Mouse (Mus musculus) heart, embryonic 14.5 days (tissue): ENCODE results near the gene Nccrp1. TPM values are rescaled to one million over a fixed set of nuclear protein-coding genes. Genes with fewer than 3 reads are reported as not detected.

Experiments
- ATAC-seq: fragments of 200-750 bp; cut with Nextera tagmentation; 2 replicates; pipeline ENCODE4 v1.8.0; 2017; ENCODE audit warnings: low read depth, moderate TSS enrichment; ENCODE audit not compliant: insufficient number of reproducible peaks, insufficient read depth, low FRiP score
- H3K27ac ChIP-seq, 2 experiments: fragments of 200-500 bp in 1 of 2; fragments of 300-500 bp in 1 of 2; sonication (generic) in 1 of 2; replicated peaks in 1 of 2; 2 replicates each; pipeline ENCODE4 v1.5.1; 2012 to 2014; ENCODE audit warnings: low read depth in 2 of 2, low read length in 2 of 2, control low read depth in 1 of 2, mild to moderate bottlenecking in 1 of 2, mixed read lengths in 1 of 2; ENCODE audit not compliant: control insufficient read depth in 1 of 2, insufficient read depth in 1 of 2
- H3K27me3 ChIP-seq: fragments of 300-500 bp; sonication (generic); 2 replicates; pipeline ENCODE4 v1.6.1; 2014; ENCODE audit warnings: mild to moderate bottlenecking, low read length, control low read depth; ENCODE audit not compliant: control insufficient read depth, insufficient read depth
- H3K36me3 ChIP-seq: fragments of 300-500 bp; sonication (generic); 2 replicates; pipeline ENCODE4 v1.6.1; 2014; ENCODE audit warnings: mild to moderate bottlenecking, control low read depth, low read length, mixed read lengths; ENCODE audit not compliant: control insufficient read depth, insufficient read depth
- H3K4me1 ChIP-seq, 2 experiments: fragments of 200-500 bp in 1 of 2; fragments of 300-500 bp in 1 of 2; sonication (generic) in 1 of 2; 2 replicates each; pipeline ENCODE4 v1.6.1; 2012 to 2014; ENCODE audit warnings: low read length in 2 of 2, control low read depth in 1 of 2, mixed read lengths in 1 of 2; ENCODE audit not compliant: control insufficient read depth in 2 of 2, insufficient read depth in 2 of 2
- H3K4me2 ChIP-seq: fragments of 300-500 bp; sonication (generic); 2 replicates; pipeline ENCODE4 v1.6.1; 2014; ENCODE audit warnings: mild to moderate bottlenecking, low read length
- H3K4me3 ChIP-seq, 2 experiments: fragments of 200-500 bp in 1 of 2; fragments of 300-500 bp in 1 of 2; sonication (generic) in 1 of 2; 2 replicates each; pipeline ENCODE4 v1.5.1; 2012 to 2014; ENCODE audit warnings: low read length in 2 of 2, mild to moderate bottlenecking in 2 of 2, control low read depth in 1 of 2, low read depth in 1 of 2, moderate library complexity in 1 of 2; ENCODE audit not compliant: control insufficient read depth in 1 of 2, insufficient read depth in 1 of 2
- H3K9ac ChIP-seq: fragments of 300-500 bp; sonication (generic); 2 replicates; pipeline ENCODE4 v1.6.1; 2014; ENCODE audit warnings: mild to moderate bottlenecking, low read length
- H3K9me3 ChIP-seq: fragments of 300-500 bp; sonication (generic); 2 replicates; pipeline ENCODE4 v1.6.1; 2016; ENCODE audit warnings: low read length, control low read depth; ENCODE audit not compliant: control insufficient read depth
- WGBS: fragments of 180-500 bp; shearing (Covaris S2); extraction: QIAGEN DNeasy Blood & Tissue Kit; methylation state at CpG from one replicate; pipeline ENCODE4 v1.1.7; 2014; 5-methylcytosine and 5-hydroxymethylcytosine counted together
- polyA plus RNA-seq: library from polyadenylated mRNA; unstranded; fragments of >200 nt; fragmentation: Nextera tagmentation; extraction: Ambion mirVana; gene quantifications from 2 replicates; pipeline ENCODE4 v1.2.1, GENCODE M21; 2014

The Nccrp1 gene
- polyA plus RNA-seq, 1 experiment from 2014 or later = not detected

DNA sequence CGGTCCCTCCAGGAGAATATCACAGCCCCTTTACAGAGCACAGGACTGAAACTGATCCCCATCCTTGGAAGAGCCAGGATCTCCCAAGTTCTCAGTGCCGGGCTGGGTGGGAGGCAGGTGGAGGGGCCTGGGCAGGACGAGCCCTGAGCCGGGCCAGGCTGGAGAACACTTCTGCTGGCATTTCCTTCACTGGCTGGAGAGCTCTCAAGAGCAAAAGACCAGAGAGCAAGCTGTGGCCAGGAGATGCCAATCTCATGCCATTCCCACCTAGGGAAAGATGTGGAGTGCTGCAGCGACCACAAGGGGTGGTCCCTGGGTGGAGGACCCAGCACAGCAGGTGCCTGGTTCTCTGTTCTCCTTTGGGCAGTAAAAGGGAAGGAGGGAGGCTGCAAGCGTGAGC is 37.9 kb upstream of the Nccrp1 start:
- peaks cover 40 to 61% of the 10 kb centered on the region in 2 experiments for H3K4me1 ChIP-seq
- 80% methylated on average over 6 of the region's 6 CpGs for WGBS
- no peak overlapping the region for H3K4me3 ChIP-seq
- no peak for ATAC-seq
- no peak overlapping the region for H3K4me2 ChIP-seq
- H3K36me3 ChIP-seq = no peaks in the 10 kb centered on the region
- H3K27me3 ChIP-seq = no peaks in the 10 kb centered on the region
- peak overlapping the region; percentile 25; the same call in 1 of the 2 replicates for H3K9ac ChIP-seq
- no peaks in the 10 kb centered on the region for H3K9me3 ChIP-seq
- H3K27ac ChIP-seq = peak overlapping the region in 1 of 2 experiments; percentile 41; a peak in 1 of 4 replicates

- no peak overlapping the region for H3K4me3 ChIP-seq
- peaks cover 45 to 67% of the 10 kb centered on the region in 2 experiments for H3K4me1 ChIP-seq
- H3K36me3 ChIP-seq = no peaks in the 10 kb centered on the region
- H3K4me2 ChIP-seq = no peak overlapping the region
- peak overlapping the region; percentile 8 to 41; a peak in 2 of 4 replicates for H3K27ac ChIP-seq
- peak overlapping the region; percentile 25; the same call in 1 of the 2 replicates for H3K9ac ChIP-seq
- no peaks in the 10 kb centered on the region for H3K27me3 ChIP-seq
- WGBS = 21% methylated on average over 4 of the region's 4 CpGs
- H3K9me3 ChIP-seq = no peaks in the 10 kb centered on the region
- ATAC-seq = no peak
Measured at GRCm38 (mm10) chr7:28584468-28584867, 37.4 kb upstream of the Nccrp1 start.

GRCm38 (mm10) chr7:28583570-28584344 is 36.7 kb upstream of the Nccrp1 start:
- WGBS = 72% methylated on average over 8 of the region's 8 CpGs
- peaks cover 46 to 74% of the 10 kb centered on the region in 2 experiments for H3K4me1 ChIP-seq
- no peaks in the 10 kb centered on the region for H3K36me3 ChIP-seq
- H3K4me2 ChIP-seq = no peak overlapping the region
- H3K27me3 ChIP-seq = no peaks in the 10 kb centered on the region
- H3K9me3 ChIP-seq = no peaks in the 10 kb centered on the region
- ATAC-seq = no peak
- H3K27ac ChIP-seq = peak overlapping the region in 1 of 2 experiments; percentile 41; a peak in 1 of 4 replicates
- no peak overlapping the region for H3K4me3 ChIP-seq
- H3K9ac ChIP-seq = no peak overlapping the region

DNA sequence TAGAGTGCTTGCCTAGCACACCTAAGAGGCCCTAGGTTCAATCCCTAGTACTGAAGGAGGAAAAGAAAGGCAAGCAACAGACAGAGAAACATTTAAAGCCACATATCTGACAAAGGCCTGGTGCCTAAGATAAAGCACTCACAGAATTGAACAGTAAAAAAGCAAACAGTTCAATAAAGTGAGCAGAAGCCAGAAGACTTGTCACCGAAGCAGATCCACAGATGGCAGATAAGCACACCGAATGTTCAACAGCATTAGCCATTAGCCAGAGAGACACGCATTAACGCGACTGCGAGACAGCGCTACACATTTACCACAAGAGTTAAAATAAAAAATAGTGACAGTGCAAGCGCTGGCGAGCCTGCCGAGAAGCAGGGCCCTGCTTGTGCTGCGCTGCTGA is 35.8 kb upstream of the Nccrp1 start:
- WGBS = 79% methylated on average over 11 of the region's 11 CpGs
- no peak overlapping the region for H3K9ac ChIP-seq
- no peaks in the 10 kb centered on the region for H3K36me3 ChIP-seq
- H3K27me3 ChIP-seq = no peaks in the 10 kb centered on the region
- H3K4me2 ChIP-seq = no peak overlapping the region
- H3K4me3 ChIP-seq = no peak overlapping the region
- ATAC-seq = no peak
- no peaks in the 10 kb centered on the region for H3K9me3 ChIP-seq
- peaks cover 48 to 75% of the 10 kb centered on the region in 2 experiments for H3K4me1 ChIP-seq
- no peak overlapping the region for H3K27ac ChIP-seq

GRCm38 (mm10) chr7:28581721-28582120 is 34.7 kb upstream of the Nccrp1 start:
- Histone ChIP-seq H3K4me1 (peaks cover 48 to 75% of the 10 kb centered on the region in 2 experiments), H3K4me3 (no peak overlapping the region), H3K9ac (no peak overlapping the region), H3K36me3 (no peaks in the 10 kb centered on the region), H3K4me2 (no peak overlapping the region), H3K27me3 (no peaks in the 10 kb centered on the region), H3K9me3 (no peaks in the 10 kb centered on the region), H3K27ac (no peak overlapping the region)
- 73% methylated on average over 4 of the region's 4 CpGs for WGBS
- ATAC-seq = no peak

GRCm38 (mm10) chr7:28579826-28580225 is 32.8 kb upstream of the Nccrp1 start:
- Histone ChIP-seq H3K27me3 (no peaks in the 10 kb centered on the region), H3K9ac (no peak overlapping the region), H3K36me3 (no peaks in the 10 kb centered on the region), H3K4me1 (peaks cover 46 to 63% of the 10 kb centered on the region in 2 experiments), H3K4me2 (no peak overlapping the region), H3K27ac (no peak overlapping the region), H3K9me3 (no peaks in the 10 kb centered on the region), H3K4me3 (no peak overlapping the region)
- WGBS = 68% methylated on average over 5 of the region's 5 CpGs
- ATAC-seq = no peak

DNA sequence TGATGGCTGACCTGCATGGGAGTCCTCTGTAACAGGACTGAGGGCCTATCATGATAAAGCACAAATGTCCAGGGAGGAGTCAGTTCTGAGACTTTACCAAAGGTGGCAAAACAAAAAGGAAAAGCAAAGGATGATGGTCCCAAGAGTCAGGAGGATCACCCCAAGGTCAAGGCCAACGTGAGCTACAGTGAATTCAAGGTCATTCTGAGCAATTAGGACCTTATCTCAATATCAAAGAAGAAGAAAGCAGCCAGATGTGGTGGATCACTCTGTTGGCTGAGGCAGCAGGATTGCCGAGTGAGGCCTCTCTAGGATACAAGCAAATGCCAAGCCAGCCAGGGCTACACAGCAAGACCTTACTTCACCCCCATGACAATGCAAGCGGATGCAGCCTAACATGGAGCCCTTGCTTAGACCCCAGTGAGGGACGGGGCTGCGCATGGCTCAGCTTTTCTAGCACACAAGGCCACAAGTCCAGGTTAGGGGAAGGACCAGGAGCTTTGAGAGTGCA is 31.5 kb upstream of the Nccrp1 start:
- WGBS = 63% methylated on average over 5 of the region's 5 CpGs
- peaks cover 36 to 53% of the 10 kb centered on the region in 2 experiments for H3K4me1 ChIP-seq
- ATAC-seq = no peak
- H3K4me2 ChIP-seq = no peak overlapping the region
- H3K27me3 ChIP-seq = no peaks in the 10 kb centered on the region
- H3K9me3 ChIP-seq = no peaks in the 10 kb centered on the region
- peak overlapping the region in 1 of 2 experiments; percentile 34; a peak in 3 of 4 replicates for H3K27ac ChIP-seq
- H3K36me3 ChIP-seq = no peaks in the 10 kb centered on the region
- no peak overlapping the region for H3K9ac ChIP-seq
- H3K4me3 ChIP-seq = no peak overlapping the region
